Mouse (Mus musculus): Measurements from ENCODE around the gene Pck2. TPM values are rescaled to one million over a fixed set of nuclear protein-coding genes. Genes with fewer than 3 reads are reported as not detected.

Gene Pck2
- polyA plus RNA-seq, 1 experiment from 2014 or later = 25.1 TPM

DNA sequence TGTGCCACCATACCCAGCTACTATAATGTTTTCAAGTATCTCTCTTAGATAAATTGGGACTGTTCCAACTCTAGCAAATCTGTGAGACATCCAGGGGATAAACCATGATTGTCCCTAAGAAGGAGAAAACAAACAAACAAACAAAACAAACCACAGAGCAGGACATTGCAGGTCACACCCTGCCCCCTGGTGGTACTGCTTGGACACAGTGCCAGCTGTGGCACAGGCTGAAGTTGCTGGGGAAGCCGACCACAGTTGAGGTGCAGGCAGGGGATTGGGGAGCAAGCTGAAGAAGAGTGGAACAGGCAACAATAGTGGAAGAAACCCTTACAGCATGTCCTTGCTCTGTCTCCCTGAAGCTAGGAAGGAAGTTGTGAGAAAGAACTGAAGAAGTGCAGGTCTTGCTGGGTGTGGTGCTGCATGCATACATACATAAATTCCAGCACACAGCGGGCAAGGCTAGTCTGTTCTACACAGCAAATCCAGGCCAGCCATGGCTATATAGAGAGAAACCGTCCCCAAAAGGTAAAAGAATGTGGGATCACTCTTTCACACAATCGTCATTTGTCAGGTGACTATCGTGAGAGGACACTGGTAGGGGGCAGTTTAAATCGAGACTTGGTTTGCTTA is 3.8 kb upstream of the Pck2 start:
- no peak for ATAC-seq (replicated peaks)
- Histone ChIP-seq H3K4me3 (no peak overlapping the region), H3K9me3 (no peaks in the 10 kb centered on the region), H3K36me3 (no peaks in the 10 kb centered on the region), H3K27ac (replicated peaks) (no peak overlapping the region), H3K9ac (replicated peaks) (no peak overlapping the region), H3K4me1 (peaks cover 13% of the 10 kb centered on the region), H3K27me3 (no peaks in the 10 kb centered on the region), H3K4me2 (replicated peaks) (no peak overlapping the region)
- WGBS = 54% methylated on average over 6 of the region's 6 CpGs

GRCm38 (mm10) chr14:55540787-55541321 is 788 bp downstream of the Pck2 start:
- peak overlapping the region; percentile 86 for H3K4me2 ChIP-seq (replicated peaks)
- WGBS = 3% methylated on average over 10 of the region's 10 CpGs
- peaks cover 31% of the 10 kb centered on the region for H3K4me1 ChIP-seq
- peak overlapping the region; percentile 58 for H3K4me3 ChIP-seq
- no peaks in the 10 kb centered on the region for H3K9me3 ChIP-seq
- peak overlapping the region; percentile 85 for H3K27ac ChIP-seq (replicated peaks)
- peak overlapping the region; percentile 72 for H3K9ac ChIP-seq (replicated peaks)
- H3K36me3 ChIP-seq = 0 out of 2 replicates have a peak, but pooled peaks cover 3% of the 10 kb centered on the region
- peak; percentile 65 for ATAC-seq (replicated peaks)
- H3K27me3 ChIP-seq = no peaks in the 10 kb centered on the region

- H3K27ac ChIP-seq (replicated peaks) = no peak overlapping the region
- H3K27me3 ChIP-seq = no peaks in the 10 kb centered on the region
- ATAC-seq (replicated peaks) = no peak
- H3K4me2 ChIP-seq (replicated peaks) = no peak overlapping the region
- no peaks in the 10 kb centered on the region for H3K9me3 ChIP-seq
- no peak overlapping the region for H3K9ac ChIP-seq (replicated peaks)
- H3K36me3 ChIP-seq = 0 out of 2 replicates have a peak, but pooled peaks cover 3% of the 10 kb centered on the region
- peaks cover 31% of the 10 kb centered on the region for H3K4me1 ChIP-seq
- WGBS = 95% methylated on average over 12 of the region's 12 CpGs
- no peak overlapping the region for H3K4me3 ChIP-seq
These were observed 2.2 kb downstream of the Pck2 start for GRCm38 (mm10) chr14:55542268-55542667.

DNA sequence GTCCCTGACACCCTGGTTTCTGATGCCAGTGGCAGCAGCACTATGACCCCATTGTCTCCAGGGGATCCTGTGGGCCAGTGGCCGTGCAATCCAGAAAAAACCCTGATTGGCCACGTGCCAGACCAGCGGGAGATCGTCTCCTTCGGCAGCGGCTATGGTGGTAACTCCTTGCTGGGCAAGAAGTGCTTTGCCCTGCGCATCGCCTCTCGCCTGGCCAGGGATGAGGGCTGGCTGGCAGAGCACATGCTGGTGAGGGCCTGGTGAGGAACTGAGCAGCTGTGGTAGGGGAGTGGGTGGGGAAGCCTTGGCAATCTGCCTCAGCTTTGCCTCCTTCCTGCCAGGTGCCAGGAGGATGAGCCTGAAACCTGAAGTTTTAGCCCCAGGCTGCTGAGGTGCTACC is 4.3 kb downstream of the Pck2 start:
- Histone ChIP-seq H3K36me3 (peaks cover 19% of the 10 kb centered on the region), H3K27ac (replicated peaks) (no peak overlapping the region), H3K9me3 (no peaks in the 10 kb centered on the region), H3K27me3 (no peaks in the 10 kb centered on the region), H3K4me3 (no peak overlapping the region), H3K4me1 (peaks cover 31% of the 10 kb centered on the region), H3K4me2 (replicated peaks) (no peak overlapping the region), H3K9ac (replicated peaks) (no peak overlapping the region)
- WGBS = 41% methylated on average over 9 of the region's 9 CpGs
- ATAC-seq (replicated peaks) = no peak

DNA sequence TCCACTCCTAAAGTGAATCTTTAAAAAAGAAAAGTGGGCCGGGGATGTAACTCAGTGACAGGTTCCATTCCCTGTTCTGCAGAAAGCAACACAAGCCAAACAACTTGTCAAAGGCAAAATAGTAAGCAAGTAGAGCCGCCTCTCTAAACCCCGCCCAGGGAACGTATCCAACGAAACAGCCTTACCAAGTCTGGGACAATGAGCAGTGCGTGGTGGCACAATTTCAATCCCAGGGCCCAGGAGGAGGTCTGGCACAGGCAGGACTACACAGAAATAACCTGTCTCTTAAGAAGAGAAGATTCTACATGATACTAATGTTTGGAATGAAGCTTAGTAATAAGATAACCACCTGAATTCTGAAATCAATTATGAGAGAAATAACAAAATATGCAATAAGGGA is 10.1 kb downstream of the Pck2 start:
- no peaks in the 10 kb centered on the region for H3K4me1 ChIP-seq
- H3K4me3 ChIP-seq = no peak overlapping the region
- no peak overlapping the region for H3K4me2 ChIP-seq (replicated peaks)
- peaks cover 18% of the 10 kb centered on the region for H3K36me3 ChIP-seq
- no peak for ATAC-seq (replicated peaks)
- H3K9me3 ChIP-seq = no peaks in the 10 kb centered on the region
- no peak overlapping the region for H3K27ac ChIP-seq (replicated peaks)
- H3K9ac ChIP-seq (replicated peaks) = no peak overlapping the region
- H3K27me3 ChIP-seq = no peaks in the 10 kb centered on the region
- WGBS = 73% methylated on average over 6 of the region's 6 CpGs

- Histone ChIP-seq H3K9me3 (no peaks in the 10 kb centered on the region), H3K27me3 (no peaks in the 10 kb centered on the region), H3K4me1 (no peaks in the 10 kb centered on the region), H3K4me2 (replicated peaks) (no peak overlapping the region), H3K4me3 (no peak overlapping the region), H3K9ac (replicated peaks) (no peak overlapping the region), H3K27ac (replicated peaks) (no peak overlapping the region), H3K36me3 (peaks cover 18% of the 10 kb centered on the region)
- WGBS = 68% methylated on average over 5 of the region's 5 CpGs
- no peak for ATAC-seq (replicated peaks)
These were observed 11.3 kb downstream of the Pck2 start for GRCm38 (mm10) chr14:55551347-55551746.

GRCm38 (mm10) chr14:55551794-55552193 is 11.7 kb downstream of the Pck2 start:
- Histone ChIP-seq H3K4me1 (no peaks in the 10 kb centered on the region), H3K4me2 (replicated peaks) (no peak overlapping the region), H3K4me3 (no peak overlapping the region), H3K9ac (replicated peaks) (no peak overlapping the region), H3K9me3 (no peaks in the 10 kb centered on the region), H3K27me3 (no peaks in the 10 kb centered on the region), H3K36me3 (peaks cover 18% of the 10 kb centered on the region), H3K27ac (replicated peaks) (no peak overlapping the region)
- ATAC-seq (replicated peaks) = no peak
- 87% methylated on average over 8 of the region's 8 CpGs for WGBS

GRCm38 (mm10) chr14:55554635-55555034 is 14.6 kb downstream of the Pck2 start:
- H3K27me3 ChIP-seq = no peaks in the 10 kb centered on the region
- H3K9ac ChIP-seq (replicated peaks) = no peak overlapping the region
- no peaks in the 10 kb centered on the region; the same call in 1 of the 2 replicates for H3K36me3 ChIP-seq
- H3K9me3 ChIP-seq = no peaks in the 10 kb centered on the region
- no peak overlapping the region for H3K27ac ChIP-seq (replicated peaks)
- no peak overlapping the region for H3K4me2 ChIP-seq (replicated peaks)
- no peak for ATAC-seq (replicated peaks)
- peaks cover 7% of the 10 kb centered on the region for H3K4me1 ChIP-seq
- H3K4me3 ChIP-seq = no peak overlapping the region

DNA sequence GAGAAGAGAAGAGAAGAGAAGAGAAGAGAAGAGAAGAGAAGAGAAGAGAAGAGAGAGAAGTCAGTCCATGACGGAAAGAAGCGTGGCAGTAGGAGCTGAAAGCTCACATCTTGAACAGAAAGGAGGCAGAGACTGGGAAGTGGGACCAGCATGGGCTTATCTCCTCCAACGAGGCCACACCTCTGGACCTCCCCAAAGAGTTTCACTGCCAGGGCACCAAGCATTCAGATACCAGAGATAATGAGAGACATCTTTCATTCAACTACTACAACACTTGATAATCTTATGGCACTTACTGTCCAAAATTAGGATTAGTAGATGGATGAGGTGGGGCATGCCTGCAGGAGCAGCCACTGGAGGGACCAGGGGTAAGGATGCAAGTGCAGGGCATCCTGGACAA is 15.7 kb downstream of the Pck2 start:
- H3K4me1 ChIP-seq = peaks cover 7% of the 10 kb centered on the region
- no peak overlapping the region for H3K9ac ChIP-seq (replicated peaks)
- no peak overlapping the region for H3K4me3 ChIP-seq
- no peaks in the 10 kb centered on the region for H3K36me3 ChIP-seq
- no peaks in the 10 kb centered on the region for H3K9me3 ChIP-seq
- H3K4me2 ChIP-seq (replicated peaks) = no peak overlapping the region
- no peak for ATAC-seq (replicated peaks)
- 91% methylated on average over 3 of the region's 3 CpGs for WGBS
- H3K27ac ChIP-seq (replicated peaks) = no peak overlapping the region
- H3K27me3 ChIP-seq = no peaks in the 10 kb centered on the region

DNA sequence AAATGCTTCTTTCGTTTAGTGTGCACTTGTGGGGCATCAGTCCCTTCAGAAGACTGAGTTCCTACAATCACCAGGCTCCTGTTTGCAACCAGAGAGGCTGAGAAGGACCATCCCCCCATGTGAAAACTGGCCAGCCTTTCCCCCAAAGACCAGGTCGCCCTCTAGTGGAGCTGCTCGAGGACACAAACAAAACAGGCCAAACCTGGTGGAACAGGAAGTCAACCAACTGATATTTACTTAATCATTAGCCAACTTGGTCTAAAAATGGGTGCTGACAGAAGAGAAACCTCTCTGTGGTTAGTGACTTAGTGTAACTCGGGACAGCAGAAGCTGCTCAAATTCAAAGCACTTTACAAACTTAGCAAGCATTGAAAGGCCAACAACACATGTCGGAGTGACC is 16.9 kb downstream of the Pck2 start:
- Histone ChIP-seq H3K36me3 (no peaks in the 10 kb centered on the region), H3K4me1 (peaks cover 18% of the 10 kb centered on the region), H3K4me3 (no peak overlapping the region), H3K27ac (replicated peaks) (no peak overlapping the region), H3K9ac (replicated peaks) (no peak overlapping the region), H3K9me3 (no peaks in the 10 kb centered on the region), H3K27me3 (no peaks in the 10 kb centered on the region), H3K4me2 (replicated peaks) (no peak overlapping the region)
- 29% methylated on average over 5 of the region's 5 CpGs for WGBS
- ATAC-seq (replicated peaks) = no peak

- no peak overlapping the region for H3K4me3 ChIP-seq
- no peak for ATAC-seq (replicated peaks)
- 92% methylated on average over 3 of the region's 3 CpGs for WGBS
These were observed 17.5 kb downstream of the Pck2 start for GRCm38 (mm10) chr14:55557587-55557986.

GRCm38 (mm10) chr14:55558740-55559448 is 18.8 kb downstream of the Pck2 start:
- 59% methylated on average over 6 of the region's 6 CpGs for WGBS
- Histone ChIP-seq H3K36me3 (peaks cover 5% of the 10 kb centered on the region), H3K4me3 (peak overlapping the region; percentile 58), H3K9ac (replicated peaks) (peak overlapping the region; percentile 85), H3K27me3 (no peaks in the 10 kb centered on the region), H3K4me2 (replicated peaks) (peak overlapping the region; percentile 67), H3K4me1 (peaks cover 21% of the 10 kb centered on the region), H3K9me3 (no peaks in the 10 kb centered on the region), H3K27ac (replicated peaks) (peak overlapping the region; percentile 98; the same call in 1 of the 2 replicates)
- ATAC-seq (replicated peaks) = no peak

More at GRCm38 (mm10) chr14:55557587-55557986, 17.5 kb downstream of the Pck2 start:
- Histone ChIP-seq H3K4me1 (peaks cover 21% of the 10 kb centered on the region), H3K9ac (replicated peaks) (no peak overlapping the region), H3K27ac (replicated peaks) (no peak overlapping the region), H3K9me3 (no peaks in the 10 kb centered on the region), H3K36me3 (no peaks in the 10 kb centered on the region), H3K4me2 (replicated peaks) (no peak overlapping the region), H3K27me3 (no peaks in the 10 kb centered on the region)

Measured in forebrain, embryonic 15.5 days (tissue).